Mouse (Mus musculus): ENCODE results near the gene Jakmip3. TPM values are rescaled to one million over a fixed set of nuclear protein-coding genes. Genes with fewer than 3 reads are reported as not detected.

Jakmip3 gene
- polyA plus RNA-seq, 1 experiment from 2014 or later, result 0.19 TPM

GRCm38 (mm10) chr7:138919156-138919944 is 21.2 kb upstream of the Jakmip3 start:
- H3K9me3 ChIP-seq (replicated peaks), result no peaks in the 10 kb centered on the region
- H3K4me3 ChIP-seq (replicated peaks), result peak overlapping the region; percentile 41
- peak overlapping the region; percentile 38 for H3K9ac ChIP-seq
- peak overlapping the region; percentile 73 for H3K4me2 ChIP-seq
- H3K4me1 ChIP-seq, result peaks cover 11% of the 10 kb centered on the region
- peak overlapping the region; percentile 78 for H3K27ac ChIP-seq
- under 1% methylated on average over 26 of the region's 26 CpGs for whole genome bisulfite sequencing
- peak; percentile 88 for ATAC-seq (replicated peaks; ENCODE audit: low FRiP score)
- H3K36me3 ChIP-seq, result no peaks in the 10 kb centered on the region
- H3K27me3 ChIP-seq, result no peaks in the 10 kb centered on the region

GRCm38 (mm10) chr7:138921611-138922010 is 18.9 kb upstream of the Jakmip3 start:
- Histone ChIP-seq H3K4me2 (no peak overlapping the region), H3K4me3 (replicated peaks) (no peak overlapping the region), H3K9me3 (replicated peaks) (no peaks in the 10 kb centered on the region), H3K4me1 (peaks cover 11% of the 10 kb centered on the region), H3K27me3 (no peaks in the 10 kb centered on the region), H3K9ac (no peak overlapping the region), H3K27ac (no peak overlapping the region), H3K36me3 (no peaks in the 10 kb centered on the region)
- 95% methylated on average over 8 of the region's 8 CpGs for WGBS
- ATAC-seq (replicated peaks; ENCODE audit: low FRiP score), result no peak

- no peak overlapping the region for H3K4me3 ChIP-seq (replicated peaks)
- H3K27me3 ChIP-seq, result no peaks in the 10 kb centered on the region
- H3K4me1 ChIP-seq, result peaks cover 10% of the 10 kb centered on the region
- no peak for ATAC-seq (replicated peaks; ENCODE audit: low FRiP score)
- no peak overlapping the region for H3K4me2 ChIP-seq
- no peaks in the 10 kb centered on the region for H3K9me3 ChIP-seq (replicated peaks)
- WGBS, result 11% methylated on average over 3 of the region's 3 CpGs
- H3K36me3 ChIP-seq, result no peaks in the 10 kb centered on the region
- no peak overlapping the region for H3K9ac ChIP-seq
- no peak overlapping the region for H3K27ac ChIP-seq
Observed at GRCm38 (mm10) chr7:138923756-138924425, 16.6 kb upstream of the Jakmip3 start.

DNA sequence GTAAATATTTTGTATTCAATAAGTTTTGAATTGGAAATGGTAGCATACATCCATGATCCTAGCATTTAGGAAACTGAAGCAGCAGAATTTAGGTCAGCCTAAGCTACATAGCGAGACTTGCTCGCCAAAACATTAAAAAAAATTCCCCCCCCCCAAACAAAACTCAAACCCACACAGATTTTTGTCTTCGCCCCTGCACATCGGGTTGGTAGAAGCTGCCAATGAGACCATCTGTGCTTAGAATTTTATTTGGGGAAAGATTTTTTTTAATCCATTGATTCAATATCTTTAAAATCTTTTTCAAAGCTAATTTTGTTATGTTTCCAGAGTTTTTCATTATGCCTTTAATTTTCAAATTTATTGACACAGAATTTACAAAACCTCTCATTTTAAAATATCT is 12.1 kb upstream of the Jakmip3 start:
- no peak overlapping the region for H3K4me2 ChIP-seq
- no peaks in the 10 kb centered on the region for H3K27me3 ChIP-seq
- no peak overlapping the region for H3K27ac ChIP-seq
- H3K9ac ChIP-seq, result no peak overlapping the region
- H3K4me1 ChIP-seq, result no peaks in the 10 kb centered on the region
- ATAC-seq (replicated peaks; ENCODE audit: low FRiP score), result no peak
- H3K36me3 ChIP-seq, result no peaks in the 10 kb centered on the region
- no peak overlapping the region for H3K4me3 ChIP-seq (replicated peaks)
- 92% methylated on average over 4 of the region's 4 CpGs for WGBS
- no peaks in the 10 kb centered on the region for H3K9me3 ChIP-seq (replicated peaks)

DNA sequence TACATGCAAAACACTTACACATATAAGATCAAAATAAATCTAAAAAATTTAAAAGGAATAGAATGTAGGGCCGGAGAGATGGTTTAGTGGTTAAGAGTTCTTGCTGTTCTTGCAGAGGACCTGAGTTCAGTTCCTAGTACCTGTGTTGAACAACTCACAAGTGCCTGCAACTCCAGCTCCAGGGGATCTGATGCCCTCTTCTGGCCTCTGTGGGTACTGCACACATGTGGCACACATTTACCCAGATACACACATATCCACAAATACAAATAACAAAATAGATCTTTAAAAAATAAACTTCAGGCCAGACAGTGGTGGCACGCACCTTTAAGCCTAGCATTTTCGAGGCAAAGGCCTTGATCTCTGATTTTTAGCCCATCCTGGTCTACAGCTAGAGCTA is 6.0 kb upstream of the Jakmip3 start:
- Histone ChIP-seq H3K9ac (no peak overlapping the region), H3K4me1 (no peaks in the 10 kb centered on the region), H3K27me3 (peaks cover 21% of the 10 kb centered on the region), H3K36me3 (no peaks in the 10 kb centered on the region), H3K4me3 (replicated peaks) (no peak overlapping the region), H3K27ac (no peak overlapping the region), H3K9me3 (replicated peaks) (no peaks in the 10 kb centered on the region), H3K4me2 (no peak overlapping the region)
- no peak for ATAC-seq (replicated peaks; ENCODE audit: low FRiP score)
- WGBS, result 85% methylated on average over 3 of the region's 3 CpGs

- Histone ChIP-seq H3K4me2 (no peak overlapping the region), H3K4me3 (replicated peaks) (no peak overlapping the region), H3K36me3 (no peaks in the 10 kb centered on the region), H3K9me3 (replicated peaks) (no peaks in the 10 kb centered on the region), H3K27me3 (peaks cover 65% of the 10 kb centered on the region), H3K9ac (no peak overlapping the region), H3K27ac (no peak overlapping the region), H3K4me1 (peaks cover 16% of the 10 kb centered on the region)
- ATAC-seq (replicated peaks; ENCODE audit: low FRiP score), result no peak
- 83% methylated on average over 7 of the region's 7 CpGs for WGBS
Observed at GRCm38 (mm10) chr7:138938991-138939390, 1.5 kb upstream of the Jakmip3 start.

DNA sequence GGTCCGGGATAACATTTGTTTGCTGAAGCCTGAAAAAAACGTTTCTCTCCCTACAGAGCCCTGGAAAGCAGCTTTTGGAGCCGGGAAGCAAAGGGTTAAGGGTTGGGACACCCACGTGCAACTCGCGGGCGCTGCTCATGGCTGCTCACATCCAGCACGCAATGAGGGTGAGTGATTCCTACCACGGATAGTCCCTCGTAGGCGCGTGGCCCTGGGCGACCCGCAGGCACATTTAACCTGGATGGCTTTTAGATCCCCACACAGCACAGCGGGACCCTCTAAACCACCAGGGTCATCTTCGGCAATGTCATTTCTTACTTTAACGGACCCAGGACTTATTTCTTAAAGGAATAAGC is 296 bp upstream of the Jakmip3 start:
- WGBS, result under 1% methylated on average over 17 of the region's 17 CpGs
- H3K27me3 ChIP-seq, result peaks cover 71% of the 10 kb centered on the region
- H3K4me1 ChIP-seq, result peaks cover 16% of the 10 kb centered on the region
- no peak overlapping the region for H3K27ac ChIP-seq
- peak overlapping the region; percentile 49 for H3K4me3 ChIP-seq (replicated peaks)
- no peak overlapping the region for H3K9ac ChIP-seq
- no peaks in the 10 kb centered on the region for H3K36me3 ChIP-seq
- ATAC-seq (replicated peaks; ENCODE audit: low FRiP score), result peak; percentile 25; the same call in 1 of the 2 replicates
- H3K4me2 ChIP-seq, result peak overlapping the region; percentile 81
- no peaks in the 10 kb centered on the region for H3K9me3 ChIP-seq (replicated peaks)

GRCm38 (mm10) chr7:138941571-138941970 is 1.0 kb downstream of the Jakmip3 start:
- Histone ChIP-seq H3K9ac (no peak overlapping the region), H3K9me3 (replicated peaks) (no peaks in the 10 kb centered on the region), H3K4me3 (replicated peaks) (peak overlapping the region; percentile 49; the same call in 1 of the 2 replicates), H3K36me3 (no peaks in the 10 kb centered on the region), H3K4me1 (peaks cover 16% of the 10 kb centered on the region), H3K4me2 (peak overlapping the region; percentile 81), H3K27me3 (peaks cover 74% of the 10 kb centered on the region), H3K27ac (no peak overlapping the region)
- WGBS, result 25% methylated on average over 5 of the region's 5 CpGs
- ATAC-seq (replicated peaks; ENCODE audit: low FRiP score), result no peak

GRCm38 (mm10) chr7:138942301-138942700 is 1.8 kb downstream of the Jakmip3 start:
- H3K27me3 ChIP-seq, result peaks cover 74% of the 10 kb centered on the region
- H3K4me1 ChIP-seq, result peaks cover 16% of the 10 kb centered on the region
- H3K9me3 ChIP-seq (replicated peaks), result no peaks in the 10 kb centered on the region
- no peak overlapping the region for H3K4me2 ChIP-seq
- H3K4me3 ChIP-seq (replicated peaks), result no peak overlapping the region
- H3K9ac ChIP-seq, result no peak overlapping the region
- 92% methylated on average over 1 of the region's 1 CpGs for WGBS
- no peaks in the 10 kb centered on the region for H3K36me3 ChIP-seq
- H3K27ac ChIP-seq, result no peak overlapping the region
- no peak for ATAC-seq (replicated peaks; ENCODE audit: low FRiP score)

- H3K27ac ChIP-seq, result no peak overlapping the region
- H3K4me3 ChIP-seq (replicated peaks), result no peak overlapping the region
- no peak overlapping the region for H3K4me2 ChIP-seq
- peaks cover 51% of the 10 kb centered on the region for H3K27me3 ChIP-seq
- 68% methylated on average over 3 of the region's 3 CpGs for WGBS
- H3K9me3 ChIP-seq (replicated peaks), result no peaks in the 10 kb centered on the region
- H3K36me3 ChIP-seq, result no peaks in the 10 kb centered on the region
- H3K9ac ChIP-seq, result no peak overlapping the region
- no peak for ATAC-seq (replicated peaks; ENCODE audit: low FRiP score)
- H3K4me1 ChIP-seq, result peaks cover 8% of the 10 kb centered on the region
Observed at GRCm38 (mm10) chr7:138945668-138946067, 5.1 kb downstream of the Jakmip3 start.

DNA sequence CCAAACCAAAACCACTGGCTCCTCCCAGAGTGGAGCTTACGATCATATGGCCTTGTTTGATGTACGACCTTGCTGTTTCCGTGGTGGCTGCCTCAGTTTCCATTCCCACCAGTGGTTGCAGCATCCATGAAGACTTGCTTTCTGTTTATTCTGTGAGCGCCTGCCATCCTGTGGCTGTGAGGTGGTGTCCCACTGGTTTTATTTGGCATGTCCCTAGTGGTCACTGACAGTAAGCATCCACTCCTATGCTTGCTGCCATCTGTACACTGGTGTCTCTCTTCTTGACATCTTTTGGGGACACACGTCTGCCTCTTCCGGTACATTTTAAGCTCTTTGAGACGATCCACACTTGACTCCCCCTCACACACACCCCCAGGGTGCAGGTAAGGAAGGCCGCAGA is 7.2 kb downstream of the Jakmip3 start:
- no peak overlapping the region for H3K9ac ChIP-seq
- H3K27me3 ChIP-seq, result peaks cover 30% of the 10 kb centered on the region
- no peaks in the 10 kb centered on the region for H3K9me3 ChIP-seq (replicated peaks)
- H3K4me1 ChIP-seq, result no peaks in the 10 kb centered on the region
- no peaks in the 10 kb centered on the region for H3K36me3 ChIP-seq
- ATAC-seq (replicated peaks; ENCODE audit: low FRiP score), result no peak
- H3K27ac ChIP-seq, result no peak overlapping the region
- no peak overlapping the region for H3K4me2 ChIP-seq
- H3K4me3 ChIP-seq (replicated peaks), result no peak overlapping the region
- WGBS, result 75% methylated on average over 8 of the region's 8 CpGs

GRCm38 (mm10) chr7:138948309-138948708 is 7.8 kb downstream of the Jakmip3 start:
- Histone ChIP-seq H3K4me3 (replicated peaks) (no peak overlapping the region), H3K36me3 (no peaks in the 10 kb centered on the region), H3K4me2 (no peak overlapping the region), H3K27ac (no peak overlapping the region), H3K27me3 (peaks cover 25% of the 10 kb centered on the region), H3K4me1 (no peaks in the 10 kb centered on the region), H3K9me3 (replicated peaks) (no peaks in the 10 kb centered on the region), H3K9ac (no peak overlapping the region)
- WGBS, result 12% methylated on average over 8 of the region's 8 CpGs
- ATAC-seq (replicated peaks; ENCODE audit: low FRiP score), result no peak

All from kidney, embryonic 15.5 days (tissue).